Mouse (Mus musculus) bone marrow macrophage, adult 2 months (primary cell): ENCODE measurements around the gene Gm44790. TPM values are rescaled to one million over a fixed set of nuclear protein-coding genes. Genes with fewer than 3 reads are reported as not detected.
"Not testable (repeated sequence)": the region's sequence is repeated elsewhere in the genome, so short reads cannot be mapped to it uniquely, and the experiment has no call there.

ENCODE experiments used
- H3K27ac ChIP-seq: 2 replicates; pipeline ENCODE4 v1.5.1; 2012; ENCODE audit warnings: low read depth, low read length; ENCODE audit not compliant: insufficient read depth
- H3K4me1 ChIP-seq: 2 replicates; pipeline ENCODE4 v1.6.1; 2012; ENCODE audit warnings: low read length; ENCODE audit not compliant: control insufficient read depth, insufficient read depth
- H3K4me3 ChIP-seq: 2 replicates; pipeline ENCODE4 v1.5.1; 2012; ENCODE audit warnings: mild to moderate bottlenecking, low read length, moderate library complexity; ENCODE audit not compliant: insufficient read depth
- CTCF ChIP-seq: IDR thresholded peaks from 2 replicates; pipeline ENCODE4 v1.5.1; 2012; ENCODE audit warnings: low read depth, mild to moderate bottlenecking, low read length, moderate library complexity
- POLR2A ChIP-seq: IDR thresholded peaks from 2 replicates; pipeline ENCODE4 v1.6.1; 2012; ENCODE audit warnings: mild to moderate bottlenecking, low read depth, low read length, borderline replicate concordance
- polyA plus RNA-seq: library from polyadenylated mRNA; stranded (reverse); fragments of >200 nt; gene quantifications from 2 replicates; pipeline ENCODE4 v1.2.4, GENCODE M21; 2012; ENCODE audit not compliant: missing spikeins, insufficient read depth, insufficient read length

Gene Gm44790
- polyA plus RNA-seq, 1 experiment, result not detected

DNA sequence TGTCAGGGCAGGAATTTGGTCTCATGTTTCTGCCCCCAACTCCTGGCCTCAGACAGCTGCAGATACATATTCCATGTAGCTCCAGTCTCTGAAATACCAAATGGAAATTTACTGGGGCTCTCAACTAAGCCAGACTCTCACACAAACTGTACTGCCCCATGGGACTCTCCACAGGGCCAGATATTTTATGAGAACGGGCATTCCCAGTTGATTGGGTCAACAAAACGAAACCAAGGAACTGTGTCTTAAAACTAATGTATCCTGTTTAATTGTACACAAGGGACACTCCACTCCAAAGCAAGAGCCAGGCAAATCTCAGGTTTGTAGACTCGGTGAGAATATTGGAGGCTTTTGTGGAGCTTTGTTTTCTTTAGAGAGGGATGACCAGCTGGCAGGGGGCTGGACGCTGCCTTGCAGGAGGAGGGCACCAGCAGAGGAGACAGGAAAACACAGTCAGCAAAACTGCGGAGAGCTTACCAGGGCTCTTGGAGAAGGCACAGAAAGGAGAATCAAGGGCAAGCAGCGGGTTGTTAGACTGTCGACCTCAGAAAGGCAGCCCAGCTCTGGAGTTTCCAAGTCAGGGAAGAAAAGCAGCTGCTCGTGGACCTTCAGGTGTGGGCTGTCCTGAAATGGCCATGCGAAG, 53.9 kb downstream of the Gm44790 start:
- TF ChIP-seq CTCF (no peak), POLR2A (no peak)
- Histone ChIP-seq H3K27ac (peak overlapping the region; percentile 61), H3K4me1 (peaks cover 23% of the 10 kb centered on the region), H3K4me3 (peak overlapping the region; percentile 39)

DNA sequence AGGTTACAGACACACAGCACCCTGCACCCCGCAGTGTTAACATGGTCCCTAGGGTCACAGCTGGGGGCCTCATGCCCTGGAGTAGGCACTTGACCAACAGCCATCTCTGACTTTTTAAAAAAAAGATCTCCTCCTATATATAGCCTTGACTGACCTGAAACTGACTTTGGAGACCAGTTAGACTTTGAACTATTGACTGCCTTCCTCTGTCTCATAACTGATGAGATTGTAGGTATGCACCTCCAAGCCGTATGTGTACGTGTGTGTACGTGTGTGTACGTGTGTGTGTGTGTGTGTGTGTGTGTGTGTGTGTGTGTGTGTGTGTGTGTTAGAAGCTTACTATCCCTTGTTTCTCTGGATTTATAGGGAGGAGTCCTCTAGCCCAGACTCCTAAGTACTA, 55.4 kb downstream of the Gm44790 start:
- TF ChIP-seq CTCF, result no peak
- H3K4me3 ChIP-seq, result no peak overlapping the region
- peaks cover 34% of the 10 kb centered on the region for H3K4me1 ChIP-seq
- H3K27ac ChIP-seq, result no peak overlapping the region

DNA sequence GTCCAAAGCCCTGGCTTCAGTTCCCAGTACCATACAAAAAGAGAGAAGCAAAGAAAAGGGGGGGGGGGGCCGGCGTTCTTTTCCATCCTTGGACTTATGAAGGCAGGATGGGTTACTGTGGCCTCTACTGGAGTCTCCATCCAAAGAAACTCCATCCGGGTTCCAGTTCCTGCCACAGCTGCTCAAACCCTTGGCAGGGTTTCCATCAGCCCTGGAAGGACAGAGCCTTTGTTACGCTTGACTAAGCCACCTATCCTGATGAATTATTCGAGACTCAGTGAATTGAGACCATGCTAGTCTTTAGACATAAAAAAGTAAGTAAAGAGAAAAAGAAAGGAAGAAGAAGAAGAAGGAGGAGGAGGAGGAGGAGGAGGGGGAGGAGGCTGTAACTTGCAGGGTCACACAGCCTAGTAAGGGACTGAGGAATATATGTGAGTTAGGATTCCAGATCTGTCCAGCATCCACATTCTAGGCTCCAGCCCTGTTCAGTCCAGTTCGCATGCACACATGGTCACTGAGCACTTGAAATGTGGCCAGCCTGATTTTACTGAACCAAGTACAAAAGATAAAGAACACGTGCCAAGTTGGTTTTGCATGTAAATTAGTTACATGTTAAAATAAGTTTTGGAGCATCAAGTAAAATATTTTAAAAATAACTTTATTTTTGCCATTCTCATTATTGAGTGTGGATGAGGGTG, 59.6 kb downstream of the Gm44790 start:
- Histone ChIP-seq H3K4me1 (peaks cover 32% of the 10 kb centered on the region), H3K27ac (peak overlapping the region; percentile 27), H3K4me3 (no peak overlapping the region)
- no peak for TF ChIP-seq POLR2A
- no peak for TF ChIP-seq CTCF

DNA sequence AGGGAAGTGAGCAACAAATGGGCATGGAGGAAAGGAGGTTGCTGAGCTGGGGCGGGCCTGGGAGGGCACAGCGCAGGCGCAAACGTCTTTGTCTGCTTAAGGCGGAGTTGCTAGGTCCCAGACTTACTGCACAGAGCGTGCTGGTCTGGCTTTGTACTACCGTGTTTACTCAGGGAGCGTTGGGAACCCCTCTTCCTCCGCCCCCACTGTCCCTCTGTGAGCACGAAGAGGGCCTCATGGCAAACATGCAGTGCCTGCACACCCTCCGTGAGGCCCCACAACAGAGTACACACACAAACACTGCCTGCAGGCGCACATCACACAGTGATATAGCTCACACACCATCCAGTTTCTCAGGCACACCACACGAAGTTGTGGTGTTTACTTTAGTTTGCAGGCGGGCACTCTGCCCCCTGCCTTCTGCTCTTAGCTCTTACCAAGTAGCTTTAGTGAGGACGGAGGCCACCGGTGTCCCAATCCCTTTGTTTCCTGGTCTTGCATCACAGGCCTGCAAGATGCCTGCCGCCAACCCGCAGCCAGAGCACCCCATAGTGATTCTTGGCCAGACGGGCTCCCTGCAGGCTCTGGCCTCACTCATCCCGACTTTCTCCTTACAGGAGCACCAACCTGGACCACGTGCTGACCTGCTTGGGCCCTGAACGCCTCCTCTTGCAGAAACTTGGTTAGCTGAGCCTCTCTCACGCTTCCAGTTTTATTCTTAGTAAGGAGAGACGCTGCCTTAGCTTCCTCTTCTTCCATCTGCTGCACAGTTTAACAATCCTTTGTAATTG, 61.1 kb downstream of the Gm44790 start:
- H3K27ac ChIP-seq, result peak overlapping the region; percentile 97
- TF ChIP-seq POLR2A (peak; percentile 39), CTCF (no peak)
- H3K4me3 ChIP-seq, result peak overlapping the region; percentile 51
- H3K4me1 ChIP-seq, result peaks cover 30% of the 10 kb centered on the region

DNA sequence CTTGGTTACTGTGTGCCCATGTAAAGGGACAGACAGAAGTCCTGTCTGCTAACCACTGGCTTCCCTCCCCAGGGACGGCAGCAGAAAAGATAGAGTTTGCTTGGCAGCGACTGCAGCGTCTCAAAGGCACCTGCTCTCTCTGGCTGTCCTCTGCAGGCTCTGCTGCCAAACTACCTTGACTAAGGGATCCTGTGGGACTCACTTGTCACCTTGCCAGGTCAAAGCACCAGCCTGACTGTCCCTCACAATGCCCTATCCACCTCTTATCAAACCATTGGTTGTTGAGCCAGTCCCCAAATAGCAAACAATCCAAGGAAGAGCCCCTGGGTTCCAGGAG, 61.7 kb downstream of the Gm44790 start:
- H3K27ac ChIP-seq, result peak overlapping the region; percentile 97
- peak overlapping the region; percentile 51 for H3K4me3 ChIP-seq
- no peak for TF ChIP-seq POLR2A
- TF ChIP-seq CTCF, result no peak
- peaks cover 30% of the 10 kb centered on the region for H3K4me1 ChIP-seq

DNA sequence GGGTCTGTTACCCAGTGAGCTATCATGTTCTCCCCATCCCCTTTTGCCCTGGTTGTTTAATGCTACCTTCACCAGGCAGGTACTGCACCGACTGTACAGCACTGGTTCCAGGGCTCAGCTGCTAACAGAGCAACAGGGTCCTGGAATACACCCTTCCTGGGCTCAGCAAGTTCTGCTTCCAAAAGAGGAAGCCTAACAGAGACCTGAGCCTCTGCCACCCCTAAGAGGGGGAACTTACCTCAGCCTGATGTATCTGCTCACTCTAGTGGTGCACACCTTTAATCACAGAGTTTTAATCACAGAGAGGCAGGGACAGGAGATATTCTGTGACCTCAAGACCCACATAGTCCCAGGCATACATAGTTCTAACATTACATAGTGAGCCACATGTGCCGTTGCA, 63.5 kb downstream of the Gm44790 start:
- Histone ChIP-seq H3K4me3 (no peak overlapping the region), H3K27ac (no peak overlapping the region), H3K4me1 (peaks cover 40% of the 10 kb centered on the region)
- TF ChIP-seq CTCF (no peak), POLR2A (no peak)

DNA sequence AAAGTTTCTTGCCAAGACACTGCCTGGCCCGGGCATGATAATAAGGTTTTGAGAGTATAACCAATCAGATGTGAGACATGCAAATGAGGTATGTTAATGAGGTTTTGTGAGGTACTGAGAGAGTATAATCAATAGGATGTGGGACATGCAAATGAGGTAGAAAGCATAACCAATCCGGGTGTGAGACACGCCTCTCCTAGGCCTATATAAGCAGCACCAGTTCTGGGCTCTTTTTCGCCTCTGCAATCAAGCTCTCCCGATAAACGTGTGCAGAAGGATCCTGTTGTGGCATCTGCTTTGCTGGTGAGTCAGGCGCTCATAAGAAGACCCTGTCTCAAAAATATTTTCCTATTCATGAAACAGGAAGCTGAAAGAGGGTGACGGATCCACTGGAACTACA, 64.0 kb downstream of the Gm44790 start:
- peaks cover 40% of the 10 kb centered on the region for H3K4me1 ChIP-seq
- not testable (repeated sequence) for H3K27ac ChIP-seq

DNA sequence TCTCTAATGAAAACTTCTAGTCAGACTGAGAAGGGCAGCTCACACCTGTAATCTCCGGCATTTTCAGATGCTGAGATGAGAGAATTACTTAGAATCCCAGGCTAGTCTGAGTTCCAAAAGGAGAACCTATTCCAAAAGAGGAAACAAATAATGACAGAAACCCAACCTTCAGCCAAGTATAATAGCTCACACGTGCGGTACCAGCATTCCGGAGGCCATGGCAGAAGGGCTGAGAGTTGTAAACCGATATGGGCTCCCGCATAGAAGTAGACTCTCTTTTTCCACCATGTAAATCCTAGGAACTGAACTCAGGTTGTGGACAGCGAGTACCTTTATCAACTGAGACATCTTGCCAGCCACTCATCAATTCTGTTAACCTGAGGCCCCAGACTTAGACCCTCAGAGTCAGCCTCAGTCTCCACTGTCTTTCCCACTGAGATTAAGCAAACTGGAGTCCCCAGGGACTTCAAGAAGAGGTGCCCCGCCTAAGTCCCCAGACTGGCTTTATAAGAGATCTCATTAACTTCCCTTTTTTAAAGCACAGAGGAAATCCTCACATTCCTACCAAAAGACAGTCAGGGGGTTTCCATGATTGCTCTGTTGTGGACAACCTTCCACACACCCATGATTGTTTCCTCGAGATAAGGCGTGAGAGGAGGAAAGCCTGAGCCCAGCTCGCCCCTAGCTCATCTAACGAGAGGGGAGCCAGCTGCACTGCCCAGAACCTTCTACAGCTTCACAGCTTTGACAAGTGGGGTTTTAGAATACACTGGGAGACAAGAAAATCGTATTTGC, 67.2 kb downstream of the Gm44790 start:
- Histone ChIP-seq H3K27ac (peak overlapping the region; percentile 91), H3K4me3 (peak overlapping the region; percentile 30), H3K4me1 (peaks cover 30% of the 10 kb centered on the region)
- no peak for TF ChIP-seq POLR2A
- TF ChIP-seq CTCF, result no peak

More for the DNA sequence above, 64.0 kb downstream of the Gm44790 start:
- not testable (repeated sequence) for H3K4me3 ChIP-seq

DNA sequence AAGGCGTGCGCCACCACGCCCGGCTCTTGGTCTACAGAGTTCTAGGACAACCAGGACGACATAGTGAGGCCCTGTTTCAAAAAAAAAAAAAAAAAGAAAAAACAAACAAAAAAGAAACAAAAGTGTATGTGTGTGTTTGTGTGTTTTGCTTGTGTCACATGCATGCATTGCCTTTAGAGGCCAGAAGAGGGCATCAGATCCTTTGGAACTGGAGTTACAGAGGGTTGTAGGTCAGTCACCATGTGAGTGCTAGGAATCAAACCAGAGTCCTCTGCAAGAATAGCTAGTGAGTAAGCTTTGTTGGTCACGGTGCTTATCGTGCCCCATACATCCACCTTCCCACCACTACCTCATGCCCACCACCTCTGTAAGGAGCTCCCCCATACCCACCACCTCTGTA, 68.3 kb downstream of the Gm44790 start:
- Histone ChIP-seq H3K27ac (no peak overlapping the region), H3K4me3 (no peak overlapping the region), H3K4me1 (peaks cover 37% of the 10 kb centered on the region)
- no peak for TF ChIP-seq POLR2A
- TF ChIP-seq CTCF, result no peak

Other genes with a start within 250 kb of the Gm44790 start
- gene Tgfa, start 231.4 kb upstream of the Gm44790 start, polyA plus RNA-seq, result not detected in 2 replicates
- gene Fam136a, start 61.0 kb upstream of the Gm44790 start, polyA plus RNA-seq, result 11.0 and 13.2 TPM in 2 replicates
- 122 and 159 TPM in 2 replicates for gene Snrpg, start 55.4 kb upstream of the Gm44790 start, polyA plus RNA-seq
- 98.9 and 99.9 TPM in 2 replicates for gene Pcyox1, start 29.5 kb upstream of the Gm44790 start, polyA plus RNA-seq
- gene Tia1, start 22.4 kb upstream of the Gm44790 start, polyA plus RNA-seq, result 49.7 and 67.7 TPM in 2 replicates
- 16.6 and 20.3 TPM in 2 replicates for gene C87436, start 11.7 kb downstream of the Gm44790 start, polyA plus RNA-seq
- gene Pcbp1, start 99.7 kb downstream of the Gm44790 start, polyA plus RNA-seq, result 177 and 185 TPM in 2 replicates
- gene Asprv1, start 201.5 kb downstream of the Gm44790 start, polyA plus RNA-seq, result not detected in 2 replicates
- gene Mxd1, start 242.5 kb downstream of the Gm44790 start, polyA plus RNA-seq, result 19.1 and 25.3 TPM in 2 replicates